Mouse (Mus musculus): Measurements from ENCODE around the gene Dmrta2. TPM values are rescaled to one million over a fixed set of nuclear protein-coding genes. Genes with fewer than 3 reads are reported as not detected.

Dmrta2 gene
- polyA plus RNA-seq, 1 experiment: 2.9 TPM

- Histone ChIP-seq H3K4me3 (ENCODE audit: insufficient read depth, low read length) (no peak overlapping the region), H3K4me1 (ENCODE audit: control insufficient read depth, insufficient read depth, low read length) (no peaks in the 10 kb centered on the region), H3K27ac (ENCODE audit: insufficient read depth, low read length) (no peak overlapping the region)
- TF ChIP-seq CTCF (IDR thresholded peaks at IDR 0.05; ENCODE audit: extremely low read depth, insufficient read depth, low read length) (no peak), POLR2A (IDR thresholded peaks at IDR 0.05; ENCODE audit: extremely low read depth, insufficient read depth, low read length) (no peak)
Measured at GRCm38 (mm10) chr4:109989213-109989612, 11.4 kb downstream of the Dmrta2 start.

GRCm38 (mm10) chr4:110006044-110006443 is 28.2 kb downstream of the Dmrta2 start:
- Histone ChIP-seq H3K27ac (ENCODE audit: insufficient read depth, low read length) (no peak overlapping the region), H3K4me3 (ENCODE audit: insufficient read depth, low read length) (no peak overlapping the region), H3K4me1 (ENCODE audit: control insufficient read depth, insufficient read depth, low read length) (no peaks in the 10 kb centered on the region)
- TF ChIP-seq POLR2A (IDR thresholded peaks at IDR 0.05; ENCODE audit: extremely low read depth, insufficient read depth, low read length) (no peak), CTCF (IDR thresholded peaks at IDR 0.05; ENCODE audit: extremely low read depth, insufficient read depth, low read length) (no peak)

- peak; percentile 24; the same call in 1 of the 2 replicates for TF ChIP-seq CTCF (IDR thresholded peaks at IDR 0.05; ENCODE audit: extremely low read depth, insufficient read depth, low read length)
- no peak for TF ChIP-seq POLR2A (IDR thresholded peaks at IDR 0.05; ENCODE audit: extremely low read depth, insufficient read depth, low read length)
- Histone ChIP-seq H3K27ac (ENCODE audit: insufficient read depth, low read length) (no peak overlapping the region), H3K4me3 (ENCODE audit: insufficient read depth, low read length) (no peak overlapping the region), H3K4me1 (ENCODE audit: control insufficient read depth, insufficient read depth, low read length) (no peaks in the 10 kb centered on the region)
Measured at GRCm38 (mm10) chr4:110019145-110019544, 41.3 kb downstream of the Dmrta2 start.

DNA sequence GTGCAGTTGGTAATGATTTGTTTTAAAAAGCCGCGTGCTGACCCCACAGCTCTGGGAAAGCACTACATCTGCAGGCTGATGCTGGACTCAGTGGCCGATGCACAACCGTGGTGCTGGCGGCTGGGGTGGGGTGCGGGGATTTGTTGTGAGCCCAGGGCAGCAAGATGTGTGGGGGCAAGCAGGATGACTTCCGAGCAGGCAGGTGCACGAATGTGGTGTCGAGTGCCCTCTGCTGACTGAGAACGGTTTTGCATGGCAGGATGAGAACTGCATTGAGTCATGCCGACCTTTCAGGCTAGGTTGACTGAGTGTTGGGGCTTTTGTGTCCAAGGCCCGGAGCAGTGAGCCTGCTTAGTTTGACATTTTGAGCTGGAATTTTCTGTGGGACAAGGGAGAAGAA is 42.4 kb downstream of the Dmrta2 start:
- no peak overlapping the region for H3K4me3 ChIP-seq (ENCODE audit: insufficient read depth, low read length)
- TF ChIP-seq POLR2A (IDR thresholded peaks at IDR 0.05; ENCODE audit: extremely low read depth, insufficient read depth, low read length) (no peak), CTCF (IDR thresholded peaks at IDR 0.05; ENCODE audit: extremely low read depth, insufficient read depth, low read length) (peak; percentile 97)
- H3K27ac ChIP-seq (ENCODE audit: insufficient read depth, low read length): no peak overlapping the region
- no peaks in the 10 kb centered on the region for H3K4me1 ChIP-seq (ENCODE audit: control insufficient read depth, insufficient read depth, low read length)

- TF ChIP-seq POLR2A (IDR thresholded peaks at IDR 0.05; ENCODE audit: extremely low read depth, insufficient read depth, low read length) (0 out of 2 replicates have a peak, but pooled peaks have one; percentile 14), CTCF (IDR thresholded peaks at IDR 0.05; ENCODE audit: extremely low read depth, insufficient read depth, low read length) (peak; percentile 93)
- Histone ChIP-seq H3K27ac (ENCODE audit: insufficient read depth, low read length) (no peak overlapping the region), H3K4me3 (ENCODE audit: insufficient read depth, low read length) (0 out of 2 replicates have a peak overlapping the region, but pooled peaks have one; percentile 8), H3K4me1 (ENCODE audit: control insufficient read depth, insufficient read depth, low read length) (no peaks in the 10 kb centered on the region)
Measured at GRCm38 (mm10) chr4:110021956-110022625, 44.2 kb downstream of the Dmrta2 start.

DNA sequence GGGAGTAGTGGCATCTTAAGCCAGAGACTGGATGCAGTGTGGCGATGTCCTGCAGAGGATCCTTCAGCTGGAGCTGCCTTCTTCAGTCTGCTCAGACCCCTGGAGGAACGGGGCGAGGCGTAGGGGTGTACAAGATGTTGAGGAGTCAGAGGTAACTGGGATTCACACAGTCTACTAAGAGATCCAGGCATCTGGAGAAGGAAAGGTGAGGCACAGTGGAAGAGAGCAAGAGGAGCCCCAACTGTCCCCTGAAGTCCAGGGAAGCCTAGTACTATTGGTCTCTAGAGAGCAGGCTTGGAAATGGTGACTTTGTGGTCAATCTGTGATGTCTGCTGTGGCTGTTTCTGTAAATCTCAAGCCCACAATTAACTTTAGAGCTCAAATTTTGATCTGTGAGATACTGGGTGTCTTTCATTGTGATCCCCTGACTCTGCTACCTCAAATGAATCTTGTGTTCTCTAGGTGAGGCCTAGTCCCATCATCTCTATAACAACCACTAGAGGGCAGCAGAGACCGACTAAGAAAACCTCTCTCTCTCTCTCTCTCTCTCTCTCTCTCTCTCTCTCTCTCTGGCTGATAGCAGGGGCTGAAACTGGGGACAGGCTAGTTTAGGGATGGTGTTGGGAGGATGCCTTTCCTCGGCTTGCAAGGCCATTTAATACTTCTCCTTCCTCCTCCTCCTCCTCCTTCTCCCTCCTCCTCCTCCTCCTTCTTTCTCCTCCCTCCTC is 50.8 kb downstream of the Dmrta2 start:
- no peaks in the 10 kb centered on the region for H3K4me1 ChIP-seq (ENCODE audit: control insufficient read depth, insufficient read depth, low read length)
- no peak overlapping the region for H3K27ac ChIP-seq (ENCODE audit: insufficient read depth, low read length)
- H3K4me3 ChIP-seq (ENCODE audit: insufficient read depth, low read length): no peak overlapping the region
- TF ChIP-seq POLR2A (IDR thresholded peaks at IDR 0.05; ENCODE audit: extremely low read depth, insufficient read depth, low read length) (no peak), CTCF (IDR thresholded peaks at IDR 0.05; ENCODE audit: extremely low read depth, insufficient read depth, low read length) (peak; percentile 56; the same call in 1 of the 2 replicates)

GRCm38 (mm10) chr4:110029446-110029845 is 51.6 kb downstream of the Dmrta2 start:
- Histone ChIP-seq H3K4me1 (ENCODE audit: control insufficient read depth, insufficient read depth, low read length) (no peaks in the 10 kb centered on the region), H3K27ac (ENCODE audit: insufficient read depth, low read length) (no peak overlapping the region), H3K4me3 (ENCODE audit: insufficient read depth, low read length) (no peak overlapping the region)
- TF ChIP-seq POLR2A (IDR thresholded peaks at IDR 0.05; ENCODE audit: extremely low read depth, insufficient read depth, low read length) (no peak), CTCF (IDR thresholded peaks at IDR 0.05; ENCODE audit: extremely low read depth, insufficient read depth, low read length) (no peak)

Data from cortical plate, adult 2 months (tissue).